Mouse (Mus musculus) midbrain, embryonic 16.5 days (tissue): ENCODE results near the gene Glmn. TPM values are rescaled to one million over a fixed set of nuclear protein-coding genes. Genes with fewer than 3 reads are reported as not detected.
A peak's percentile ranks its signal among the peaks of the same experiment; 100 is the strongest.

Experiments used
- ATAC-seq: fragments of 200-750 bp; cut with Nextera tagmentation; 2 replicates; pipeline ENCODE4 v1.8.0; 2017; ENCODE audit warnings: moderate TSS enrichment
- H3K27ac ChIP-seq: fragments of 300-500 bp; sonication (generic); 2 replicates; pipeline ENCODE4 v1.5.1; 2014; ENCODE audit warnings: mild to moderate bottlenecking, low read length, mixed read lengths
- H3K27me3 ChIP-seq: fragments of 300-500 bp; sonication (generic); 2 replicates; pipeline ENCODE4 v1.6.1; 2014; ENCODE audit warnings: low read depth, low read length, mixed read lengths; ENCODE audit not compliant: control insufficient read depth, insufficient read depth
- H3K36me3 ChIP-seq: fragments of 300-500 bp; sonication (generic); 2 replicates; pipeline ENCODE4 v1.6.1; 2014; ENCODE audit warnings: mild to moderate bottlenecking, low read length, moderate library complexity, mixed read lengths; ENCODE audit not compliant: control insufficient read depth, insufficient read depth
- H3K4me1 ChIP-seq: fragments of 300-500 bp; sonication (generic); 2 replicates; pipeline ENCODE4 v1.6.1; 2014; ENCODE audit warnings: mild to moderate bottlenecking, low read length, mixed read lengths; ENCODE audit not compliant: control insufficient read depth, insufficient read depth
- H3K4me2 ChIP-seq: fragments of 300-500 bp; sonication (generic); 2 replicates; pipeline ENCODE4 v1.6.1; 2014; ENCODE audit warnings: mild to moderate bottlenecking, low read length, mixed read lengths
- H3K4me3 ChIP-seq: fragments of 300-500 bp; sonication (generic); 2 replicates; pipeline ENCODE4 v1.5.1; 2014; ENCODE audit warnings: low read depth, mild to moderate bottlenecking, low read length, moderate library complexity, mixed read lengths
- H3K9ac ChIP-seq: fragments of 300-500 bp; sonication (generic); 2 replicates; pipeline ENCODE4 v1.6.1; 2014; ENCODE audit warnings: low read depth, low read length, mixed read lengths
- H3K9me3 ChIP-seq: fragments of 300-500 bp; sonication (generic); replicated peaks from 2 replicates; pipeline ENCODE4 v1.6.1; 2014; ENCODE audit warnings: mild to moderate bottlenecking, low read length, mixed read lengths; ENCODE audit not compliant: control insufficient read depth, poor library complexity, severe bottlenecking
- WGBS: fragments of 180-500 bp; shearing (Covaris S2); extraction: QIAGEN DNeasy Blood & Tissue Kit; methylation state at CpG from one replicate; pipeline ENCODE4 v1.1.7; 2014; 5-methylcytosine and 5-hydroxymethylcytosine counted together
- polyA plus RNA-seq: library from polyadenylated mRNA; unstranded; fragments of >200 nt; fragmentation: Nextera tagmentation; extraction: Ambion mirVana; gene quantifications from 2 replicates; pipeline ENCODE4 v1.2.1, GENCODE M21; 2015

Glmn gene
- polyA plus RNA-seq: 39.8 and 40.4 TPM in 2 replicates

- ATAC-seq: peak; percentile 97
- peaks cover 9% of the 10 kb centered on the region for H3K4me1 ChIP-seq
- peak within 1 kb of the TSS; percentile 76 for H3K4me3 ChIP-seq
- H3K27ac ChIP-seq: peak within 1 kb of the TSS; percentile 86
- 1% methylated on average over 50 of the region's 64 CpGs for WGBS
- peak within 1 kb of the TSS; percentile 61 for H3K4me2 ChIP-seq
- no peaks in the 10 kb centered on the region for H3K9me3 ChIP-seq
- peak within 1 kb of the TSS; percentile 90 for H3K9ac ChIP-seq
- H3K36me3 ChIP-seq: no peaks in the 10 kb centered on the region
- no peaks in the 10 kb centered on the region for H3K27me3 ChIP-seq
Observed at GRCm38 (mm10) chr5:107597301-107598077, at the start of gene Glmn, which contains the start of gene Rpap2. Glmn (minus strand) TSS chr5:107597888. Rpap2 (plus strand) TSS chr5:107597373.

- Histone ChIP-seq H3K4me1 (no peaks in the 10 kb centered on the region), H3K36me3 (0 out of 2 replicates have a peak, but pooled peaks cover 2% of the 10 kb centered on the region), H3K27ac (no peak overlapping the region), H3K9ac (no peak overlapping the region), H3K4me3 (no peak overlapping the region), H3K4me2 (no peak overlapping the region), H3K27me3 (no peaks in the 10 kb centered on the region), H3K9me3 (no peaks in the 10 kb centered on the region)
- WGBS: 89% methylated on average over 2 of the region's 2 CpGs
- ATAC-seq: no peak
Observed at GRCm38 (mm10) chr5:107645935-107646334, 48.2 kb upstream of the Glmn start.

DNA sequence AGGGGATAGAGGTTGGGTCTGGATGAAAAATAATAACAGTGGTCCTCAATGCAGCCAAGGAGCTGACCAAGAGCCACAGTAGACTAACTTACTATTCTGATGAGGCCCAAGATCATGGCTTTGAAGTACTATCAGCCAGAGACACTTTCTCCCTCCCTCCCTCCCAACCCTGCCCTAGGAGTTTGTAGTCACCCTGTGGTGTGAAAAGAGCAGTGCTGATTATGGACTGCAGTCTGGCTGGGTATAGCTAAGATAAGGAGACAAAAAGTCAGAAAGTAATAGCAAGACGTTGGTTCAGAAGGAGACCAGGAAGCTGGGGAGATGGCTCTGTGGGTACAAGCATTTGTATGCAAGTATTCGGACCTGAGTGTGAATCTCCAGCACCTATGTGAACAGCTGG lies 46.9 kb upstream of the Glmn start:
- 89% methylated on average over 2 of the region's 2 CpGs for WGBS
- Histone ChIP-seq H3K9me3 (no peaks in the 10 kb centered on the region), H3K36me3 (0 out of 2 replicates have a peak, but pooled peaks cover 2% of the 10 kb centered on the region), H3K4me3 (no peak overlapping the region), H3K4me2 (no peak overlapping the region), H3K4me1 (no peaks in the 10 kb centered on the region), H3K27me3 (no peaks in the 10 kb centered on the region), H3K27ac (no peak overlapping the region), H3K9ac (no peak overlapping the region)
- ATAC-seq: no peak

GRCm38 (mm10) chr5:107638366-107638765 lies 40.7 kb upstream of the Glmn start:
- no peak overlapping the region for H3K27ac ChIP-seq
- no peaks in the 10 kb centered on the region for H3K27me3 ChIP-seq
- no peaks in the 10 kb centered on the region for H3K9me3 ChIP-seq
- H3K4me3 ChIP-seq: no peak overlapping the region
- H3K36me3 ChIP-seq: 0 out of 2 replicates have a peak, but pooled peaks cover 2% of the 10 kb centered on the region
- H3K4me1 ChIP-seq: no peaks in the 10 kb centered on the region
- no peak overlapping the region for H3K9ac ChIP-seq
- no peak for ATAC-seq
- 92% methylated on average over 8 of the region's 8 CpGs for WGBS
- no peak overlapping the region for H3K4me2 ChIP-seq

DNA sequence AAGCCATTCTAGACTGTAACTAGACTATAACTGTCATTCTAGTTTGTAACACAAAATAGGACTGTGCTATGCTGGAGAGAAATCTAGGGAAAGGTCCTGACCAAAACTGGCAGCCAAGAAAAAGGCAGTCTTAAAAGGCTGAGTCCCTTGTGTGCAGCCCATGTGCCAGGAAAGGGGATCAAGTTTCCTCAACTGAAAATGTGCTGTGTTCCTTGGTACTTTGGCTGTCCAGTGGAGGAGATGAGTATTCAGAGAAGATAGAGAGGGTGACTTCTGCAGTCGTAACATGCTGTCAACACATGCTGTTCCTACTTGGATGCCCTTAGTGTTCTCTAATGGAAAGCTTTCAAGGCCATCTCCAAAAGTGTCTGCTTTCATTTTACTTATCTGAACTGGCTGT lies 39.4 kb upstream of the Glmn start:
- ATAC-seq: no peak
- no peaks in the 10 kb centered on the region for H3K4me1 ChIP-seq
- H3K4me2 ChIP-seq: no peak overlapping the region

DNA sequence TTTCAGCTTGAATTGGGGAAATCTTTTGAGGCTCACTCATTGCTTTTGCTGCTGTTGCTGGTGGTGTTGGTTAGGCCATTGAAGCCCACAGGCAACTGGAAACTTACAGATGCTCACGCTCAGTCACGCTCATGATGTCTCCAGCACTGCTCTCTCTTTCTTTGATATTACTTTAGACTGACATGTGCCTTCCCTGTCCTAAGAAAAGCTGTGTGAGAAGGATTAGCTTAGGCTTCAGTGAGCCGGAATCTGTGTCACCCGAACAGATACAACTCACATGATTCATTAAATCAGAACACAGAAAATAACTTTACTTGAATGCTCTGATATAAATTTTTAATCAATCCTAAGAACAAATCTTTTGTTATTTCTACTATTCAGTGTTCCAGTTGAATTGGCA lies 36.0 kb upstream of the Glmn start:
- H3K27me3 ChIP-seq: no peaks in the 10 kb centered on the region
- ATAC-seq: no peak
- no peaks in the 10 kb centered on the region for H3K36me3 ChIP-seq
- H3K4me3 ChIP-seq: no peak overlapping the region
- H3K9ac ChIP-seq: no peak overlapping the region
- H3K9me3 ChIP-seq: no peaks in the 10 kb centered on the region
- no peak overlapping the region for H3K27ac ChIP-seq
- 87% methylated on average over 4 of the region's 4 CpGs for WGBS
- no peak overlapping the region for H3K4me2 ChIP-seq
- no peaks in the 10 kb centered on the region for H3K4me1 ChIP-seq

More for the DNA sequence above, 39.4 kb upstream of the Glmn start:
- Histone ChIP-seq H3K27me3 (no peaks in the 10 kb centered on the region), H3K4me3 (no peak overlapping the region), H3K36me3 (0 out of 2 replicates have a peak, but pooled peaks cover 2% of the 10 kb centered on the region), H3K27ac (no peak overlapping the region), H3K9ac (no peak overlapping the region), H3K9me3 (no peaks in the 10 kb centered on the region)
- WGBS: 85% methylated on average over 1 of the region's 1 CpGs

GRCm38 (mm10) chr5:107621327-107621726 lies 23.6 kb upstream of the Glmn start:
- Histone ChIP-seq H3K27me3 (no peaks in the 10 kb centered on the region), H3K4me1 (no peaks in the 10 kb centered on the region), H3K9ac (no peak overlapping the region), H3K36me3 (peaks cover 11% of the 10 kb centered on the region), H3K4me3 (no peak overlapping the region), H3K4me2 (no peak overlapping the region), H3K27ac (no peak overlapping the region), H3K9me3 (no peaks in the 10 kb centered on the region)
- ATAC-seq: no peak
- WGBS: 94% methylated on average over 3 of the region's 3 CpGs

DNA sequence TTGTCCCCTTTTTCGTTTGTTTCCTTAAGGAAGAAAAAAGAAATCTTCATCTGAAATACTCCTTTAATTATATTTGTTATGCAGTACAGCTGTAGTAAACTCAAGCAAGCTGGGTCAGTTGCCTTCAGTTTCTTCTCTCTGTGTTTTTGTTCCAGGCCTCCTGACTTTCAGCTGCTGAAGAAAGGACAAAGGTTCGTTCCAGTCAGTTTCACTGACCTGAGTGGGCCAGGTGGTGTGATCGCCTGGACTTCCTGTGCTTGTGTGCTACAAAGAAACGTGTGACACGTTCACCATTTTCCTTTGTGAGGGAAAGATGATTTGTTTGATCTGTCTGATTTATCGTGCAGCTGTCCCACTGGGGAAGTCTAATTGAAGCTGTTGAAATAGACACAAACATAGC lies 20.3 kb upstream of the Glmn start:
- Histone ChIP-seq H3K27ac (no peak overlapping the region), H3K36me3 (peaks cover 8% of the 10 kb centered on the region; the same call in 1 of the 2 replicates)

DNA sequence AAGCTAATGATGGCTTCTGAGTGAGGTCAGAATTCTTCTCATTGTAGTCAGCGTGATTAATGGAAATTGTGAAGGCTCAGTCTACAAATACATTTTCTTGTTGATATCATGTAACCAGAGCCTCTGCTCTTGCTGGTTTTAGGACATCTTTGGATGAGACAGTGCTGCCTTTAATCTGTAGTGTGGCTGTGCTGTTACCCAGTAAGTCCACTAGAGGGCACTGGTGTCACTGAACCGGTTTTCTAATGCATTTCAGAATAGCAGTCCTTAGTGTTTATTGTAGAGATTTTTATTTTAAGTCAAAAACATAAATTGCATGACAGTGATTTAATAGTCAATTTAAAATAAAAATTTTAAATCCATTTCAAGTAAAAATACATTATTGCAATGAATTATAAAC lies 13.5 kb upstream of the Glmn start:
- ATAC-seq: peak; percentile 71; the same call in 1 of the 2 replicates
- H3K4me1 ChIP-seq: no peaks in the 10 kb centered on the region
- WGBS: 3% methylated on average over 2 of the region's 2 CpGs

More for the DNA sequence above, 20.3 kb upstream of the Glmn start:
- no peak for ATAC-seq
- 83% methylated on average over 6 of the region's 6 CpGs for WGBS
- no peak overlapping the region for H3K9ac ChIP-seq
- H3K9me3 ChIP-seq: no peaks in the 10 kb centered on the region
- H3K4me1 ChIP-seq: no peaks in the 10 kb centered on the region
- no peak overlapping the region for H3K4me2 ChIP-seq
- no peak overlapping the region for H3K4me3 ChIP-seq
- no peaks in the 10 kb centered on the region for H3K27me3 ChIP-seq

More for the DNA sequence above, 13.5 kb upstream of the Glmn start:
- H3K36me3 ChIP-seq: peaks cover 3% of the 10 kb centered on the region; the same call in 1 of the 2 replicates
- no peak overlapping the region for H3K4me2 ChIP-seq
- no peaks in the 10 kb centered on the region for H3K27me3 ChIP-seq
- H3K27ac ChIP-seq: no peak overlapping the region
- no peaks in the 10 kb centered on the region for H3K9me3 ChIP-seq
- no peak overlapping the region for H3K4me3 ChIP-seq
- no peak overlapping the region for H3K9ac ChIP-seq
